Mouse (Mus musculus) embryonic facial prominence, embryonic 13.5 days (tissue): ENCODE results near the gene Fzr1. TPM values are rescaled to one million over a fixed set of nuclear protein-coding genes. Genes with fewer than 3 reads are reported as not detected.

Source experiments
- ATAC-seq: fragments of 200-750 bp; cut with Nextera tagmentation; 2 replicates; pipeline ENCODE4 v1.8.0; 2017; ENCODE audit warnings: low read depth; ENCODE audit not compliant: insufficient number of reproducible peaks, insufficient read depth, low FRiP score, low TSS enrichment
- H3K27ac ChIP-seq: fragments of 300-500 bp; sonication (generic); 2 replicates; pipeline ENCODE4 v1.5.1; 2015; ENCODE audit warnings: moderate library complexity, mild to moderate bottlenecking, inconsistent platforms
- H3K27me3 ChIP-seq: fragments of 300-500 bp; sonication (generic); 2 replicates; pipeline ENCODE4 v1.6.1; 2015; ENCODE audit warnings: mild to moderate bottlenecking, inconsistent platforms
- H3K36me3 ChIP-seq: fragments of 300-500 bp; sonication (generic); 2 replicates; pipeline ENCODE4 v1.6.1; 2015; ENCODE audit warnings: mild to moderate bottlenecking, inconsistent platforms
- H3K4me1 ChIP-seq: fragments of 300-500 bp; sonication (generic); 2 replicates; pipeline ENCODE4 v1.6.1; 2015; ENCODE audit warnings: inconsistent platforms
- H3K4me2 ChIP-seq: fragments of 300-500 bp; sonication (generic); 2 replicates; pipeline ENCODE4 v1.6.1; 2015; ENCODE audit warnings: moderate library complexity, mild to moderate bottlenecking, inconsistent platforms
- H3K4me3 ChIP-seq: fragments of 300-500 bp; sonication (generic); 2 replicates; pipeline ENCODE4 v1.5.1; 2015; ENCODE audit warnings: mild to moderate bottlenecking, inconsistent platforms
- H3K9ac ChIP-seq: fragments of 300-500 bp; sonication (generic); 2 replicates; pipeline ENCODE4 v1.6.1; 2015; ENCODE audit warnings: mild to moderate bottlenecking, inconsistent platforms
- H3K9me3 ChIP-seq: fragments of 300-500 bp; sonication (generic); 2 replicates; pipeline ENCODE4 v1.6.1; 2016; ENCODE audit warnings: inconsistent platforms
- WGBS: fragments of 180-500 bp; shearing (Covaris S2); methylation state at CpG from one replicate; pipeline ENCODE4 v1.1.7; 2015; ENCODE audit warnings: mixed read lengths; 5-methylcytosine and 5-hydroxymethylcytosine counted together
- polyA plus RNA-seq: library from polyadenylated mRNA; unstranded; fragments of >200 nt; fragmentation: Nextera tagmentation; extraction: Ambion mirVana; gene quantifications from 2 replicates; pipeline ENCODE4 v1.2.1, GENCODE M21; 2015

Gene Fzr1
- polyA plus RNA-seq, 1 experiment from 2014 or later: 119 TPM

GRCm38 (mm10) chr10:81356991-81357844, 21.1 kb downstream of the Fzr1 start, which contains the start of gene Mfsd12:
Gene Mfsd12, plus strand, starts transcription at chr10:81357491.
- Histone ChIP-seq H3K4me1 (peaks cover 43% of the 10 kb centered on the region), H3K27ac (no peak within 1 kb of the TSS), H3K4me3 (peak within 1 kb of the TSS; percentile 78), H3K36me3 (peaks cover 18% of the 10 kb centered on the region), H3K4me2 (peak within 1 kb of the TSS; percentile 98), H3K27me3 (no peaks in the 10 kb centered on the region), H3K9ac (peak within 1 kb of the TSS; percentile 84), H3K9me3 (no peaks in the 10 kb centered on the region)
- 2% methylated on average over 79 of the region's 79 CpGs for WGBS
- peak; percentile 80 for ATAC-seq

- Histone ChIP-seq H3K4me1 (peaks cover 48% of the 10 kb centered on the region), H3K9ac (no peak overlapping the region; the same call in 1 of the 2 replicates), H3K27me3 (no peaks in the 10 kb centered on the region), H3K9me3 (no peaks in the 10 kb centered on the region), H3K27ac (no peak overlapping the region), H3K36me3 (peaks cover 11% of the 10 kb centered on the region), H3K4me2 (peak overlapping the region; percentile 98; the same call in 1 of the 2 replicates), H3K4me3 (peak overlapping the region; percentile 78)
- 53% methylated on average over 12 of the region's 12 CpGs for WGBS
- no peak for ATAC-seq
These were observed 21.8 kb downstream of the Fzr1 start for GRCm38 (mm10) chr10:81356352-81356990.

- WGBS: 62% methylated on average over 4 of the region's 4 CpGs
- H3K27ac ChIP-seq: no peak overlapping the region
- ATAC-seq: no peak
- no peak overlapping the region for H3K9ac ChIP-seq
- no peak overlapping the region for H3K4me3 ChIP-seq
- H3K27me3 ChIP-seq: no peaks in the 10 kb centered on the region
- peaks cover 6% of the 10 kb centered on the region for H3K36me3 ChIP-seq
- H3K4me2 ChIP-seq: no peak overlapping the region
- no peaks in the 10 kb centered on the region for H3K9me3 ChIP-seq
- peaks cover 44% of the 10 kb centered on the region for H3K4me1 ChIP-seq
These were observed 22.8 kb downstream of the Fzr1 start for GRCm38 (mm10) chr10:81355533-81355932.

- Histone ChIP-seq H3K9me3 (no peaks in the 10 kb centered on the region), H3K4me2 (no peak overlapping the region), H3K27ac (no peak overlapping the region; the same call in 1 of the 2 replicates), H3K27me3 (no peaks in the 10 kb centered on the region), H3K36me3 (peaks cover under 1% of the 10 kb centered on the region; the same call in 1 of the 2 replicates), H3K9ac (0 out of 2 replicates have a peak overlapping the region, but pooled peaks have one; percentile 49), H3K4me3 (no peak overlapping the region), H3K4me1 (peaks cover 42% of the 10 kb centered on the region)
- ATAC-seq: no peak
- WGBS: 53% methylated on average over 9 of the region's 9 CpGs
These were observed 23.4 kb downstream of the Fzr1 start for GRCm38 (mm10) chr10:81354738-81355477.

GRCm38 (mm10) chr10:81351678-81352291, 26.5 kb downstream of the Fzr1 start:
- Histone ChIP-seq H3K36me3 (peaks cover 17% of the 10 kb centered on the region), H3K9me3 (no peaks in the 10 kb centered on the region), H3K4me2 (no peak overlapping the region), H3K27ac (no peak overlapping the region), H3K4me3 (no peak overlapping the region), H3K27me3 (peaks cover 12% of the 10 kb centered on the region; the same call in 1 of the 2 replicates), H3K4me1 (peaks cover 44% of the 10 kb centered on the region), H3K9ac (no peak overlapping the region)
- no peak for ATAC-seq
- WGBS: 22% methylated on average over 9 of the region's 9 CpGs

GRCm38 (mm10) chr10:81350351-81351063, 27.8 kb downstream of the Fzr1 start, which contains the start of gene Hmg20b:
Gene Hmg20b, minus strand, starts transcription at chr10:81350480.
- Histone ChIP-seq H3K9ac (peak within 1 kb of the TSS; percentile 93), H3K9me3 (no peaks in the 10 kb centered on the region), H3K4me1 (peaks cover 46% of the 10 kb centered on the region), H3K4me3 (peak within 1 kb of the TSS; percentile 82), H3K27me3 (peaks cover 23% of the 10 kb centered on the region), H3K4me2 (peak within 1 kb of the TSS; percentile 92), H3K36me3 (peaks cover 23% of the 10 kb centered on the region), H3K27ac (peak within 1 kb of the TSS; percentile 73)
- under 1% methylated on average over 54 of the region's 54 CpGs for WGBS
- ATAC-seq: peak; percentile 92

GRCm38 (mm10) chr10:81349961-81350350, 28.4 kb downstream of the Fzr1 start:
- Histone ChIP-seq H3K4me1 (peaks cover 46% of the 10 kb centered on the region), H3K4me3 (peak overlapping the region; percentile 82), H3K27ac (peak overlapping the region; percentile 73; the same call in 1 of the 2 replicates), H3K4me2 (peak overlapping the region; percentile 92), H3K9ac (peak overlapping the region; percentile 93), H3K27me3 (peaks cover 28% of the 10 kb centered on the region), H3K9me3 (no peaks in the 10 kb centered on the region), H3K36me3 (peaks cover 27% of the 10 kb centered on the region)
- under 1% methylated on average over 25 of the region's 29 CpGs for whole genome bisulfite sequencing
- peak; percentile 2; the same call in 1 of the 2 replicates for ATAC-seq

- WGBS: 8% methylated on average over 12 of the region's 12 CpGs
- peak overlapping the region; percentile 93 for H3K9ac ChIP-seq
- H3K9me3 ChIP-seq: no peaks in the 10 kb centered on the region
- peaks cover 38% of the 10 kb centered on the region for H3K4me1 ChIP-seq
- no peak for ATAC-seq
- peak overlapping the region; percentile 92 for H3K4me2 ChIP-seq
- peaks cover 27% of the 10 kb centered on the region for H3K36me3 ChIP-seq
- H3K4me3 ChIP-seq: peak overlapping the region; percentile 82
- H3K27me3 ChIP-seq: peaks cover 36% of the 10 kb centered on the region
- no peak overlapping the region; the same call in 1 of the 2 replicates for H3K27ac ChIP-seq
These were observed 29.2 kb downstream of the Fzr1 start for GRCm38 (mm10) chr10:81349146-81349545.

GRCm38 (mm10) chr10:81346453-81347067, 31.8 kb downstream of the Fzr1 start:
- H3K4me2 ChIP-seq: peak overlapping the region; percentile 57
- H3K36me3 ChIP-seq: peaks cover 27% of the 10 kb centered on the region
- peaks cover 41% of the 10 kb centered on the region for H3K4me1 ChIP-seq
- H3K27me3 ChIP-seq: peaks cover 61% of the 10 kb centered on the region
- ATAC-seq: no peak
- peak overlapping the region; percentile 31 for H3K4me3 ChIP-seq
- WGBS: 8% methylated on average over 55 of the region's 55 CpGs
- peak overlapping the region; percentile 57 for H3K9ac ChIP-seq
- 0 out of 2 replicates have a peak overlapping the region, but pooled peaks have one; percentile 22 for H3K27ac ChIP-seq
- no peaks in the 10 kb centered on the region for H3K9me3 ChIP-seq

GRCm38 (mm10) chr10:81345162-81345534, 33.2 kb downstream of the Fzr1 start:
- H3K36me3 ChIP-seq: peaks cover 27% of the 10 kb centered on the region
- H3K4me2 ChIP-seq: no peak overlapping the region
- no peak overlapping the region for H3K9ac ChIP-seq
- H3K27ac ChIP-seq: no peak overlapping the region
- peaks cover 73% of the 10 kb centered on the region for H3K27me3 ChIP-seq
- no peaks in the 10 kb centered on the region for H3K9me3 ChIP-seq
- WGBS: 79% methylated on average over 4 of the region's 4 CpGs
- ATAC-seq: no peak
- H3K4me1 ChIP-seq: peaks cover 39% of the 10 kb centered on the region
- H3K4me3 ChIP-seq: no peak overlapping the region
